Mouse (Mus musculus) left cerebral cortex, adult 9 months (tissue): ENCODE measurements around the gene Ubtd1.

Experiments used
- DNase-seq, 2 experiments: peaks; one replicate each; pipeline ENCODE4 v3.0.0; 2022; ENCODE audit warnings: low spot score in 2 of 2

The Ubtd1 gene

DNA sequence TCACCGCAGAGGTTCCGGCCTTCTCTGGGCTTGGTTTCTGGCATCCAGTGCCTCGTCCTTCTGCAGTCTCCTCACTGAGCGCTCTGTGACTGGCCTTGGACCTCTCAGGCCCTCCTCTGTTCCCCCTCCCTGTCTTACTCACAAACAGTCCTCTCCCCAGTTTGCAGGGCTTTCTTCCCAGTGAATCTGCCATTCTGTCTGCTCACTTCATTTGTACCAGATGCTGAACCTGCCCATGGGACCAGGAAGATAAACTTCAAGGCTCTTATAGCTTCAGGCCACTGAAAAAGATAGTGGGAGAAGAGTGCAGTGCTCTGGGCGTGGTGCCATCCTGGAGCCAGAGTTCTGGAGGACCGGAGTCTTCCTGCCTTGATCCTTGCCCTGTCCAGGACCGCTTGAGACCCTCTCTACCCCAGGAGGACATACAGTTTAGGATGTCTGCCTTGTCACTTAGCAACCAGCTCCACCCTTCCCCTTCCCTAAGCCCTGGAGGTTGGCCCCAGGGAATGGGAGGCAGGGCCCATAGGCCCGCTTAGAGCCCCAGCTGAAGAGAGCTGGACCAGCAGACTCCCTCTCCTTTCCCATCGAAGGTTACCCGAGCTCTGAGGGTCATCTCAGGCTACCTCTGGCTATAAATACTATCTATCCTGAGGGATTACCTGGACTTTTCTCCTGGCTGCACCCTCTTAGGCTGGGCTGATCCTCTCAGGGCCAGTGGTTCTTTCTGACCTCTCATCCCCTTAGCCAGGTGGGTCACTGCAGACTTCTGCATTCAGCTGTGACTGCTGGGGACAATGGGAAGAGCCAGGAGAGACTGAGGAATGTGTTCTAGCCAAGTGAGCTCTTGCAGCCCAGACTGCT lies 40.3 kb downstream of the Ubtd1 start:
- no peak for DNase-seq

DNA sequence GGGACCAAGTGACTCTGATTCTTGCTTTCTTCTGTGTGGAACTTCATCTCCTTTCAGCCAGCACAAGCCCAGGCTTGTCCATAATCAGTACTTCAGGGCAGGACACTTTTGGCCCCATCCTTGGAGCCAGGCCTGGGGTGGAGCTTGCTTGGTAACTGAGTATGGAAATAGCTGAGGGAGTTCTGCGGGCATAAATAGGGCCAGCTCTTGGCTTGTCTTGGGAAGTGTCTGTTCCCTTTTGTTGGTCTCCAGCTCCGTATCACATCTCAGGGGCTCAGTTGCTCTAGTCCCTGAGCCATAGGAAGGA lies 40.9 kb downstream of the Ubtd1 start:
- DNase-seq, result no peak

DNA sequence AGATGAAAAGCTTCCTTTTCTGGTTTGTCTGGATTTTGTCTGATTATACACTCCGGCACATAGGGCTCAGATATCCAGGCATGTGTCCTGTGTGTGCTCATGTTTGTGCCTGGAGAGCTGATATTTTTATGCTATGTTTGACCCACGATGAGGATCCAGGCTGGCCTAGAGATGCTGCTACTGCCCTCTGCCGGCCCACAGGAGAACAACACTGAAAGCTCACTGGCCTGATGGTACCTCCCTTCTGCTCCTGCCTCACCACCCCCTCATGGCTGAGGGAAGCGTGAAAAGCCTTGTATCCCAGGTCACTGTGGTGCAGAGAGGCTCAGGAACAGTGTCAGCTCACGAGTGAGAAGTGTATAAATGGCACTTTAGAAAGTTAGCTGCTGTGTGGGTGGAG lies 44.6 kb downstream of the Ubtd1 start:
- peak; percentile 45 to 89 for DNase-seq

DNA sequence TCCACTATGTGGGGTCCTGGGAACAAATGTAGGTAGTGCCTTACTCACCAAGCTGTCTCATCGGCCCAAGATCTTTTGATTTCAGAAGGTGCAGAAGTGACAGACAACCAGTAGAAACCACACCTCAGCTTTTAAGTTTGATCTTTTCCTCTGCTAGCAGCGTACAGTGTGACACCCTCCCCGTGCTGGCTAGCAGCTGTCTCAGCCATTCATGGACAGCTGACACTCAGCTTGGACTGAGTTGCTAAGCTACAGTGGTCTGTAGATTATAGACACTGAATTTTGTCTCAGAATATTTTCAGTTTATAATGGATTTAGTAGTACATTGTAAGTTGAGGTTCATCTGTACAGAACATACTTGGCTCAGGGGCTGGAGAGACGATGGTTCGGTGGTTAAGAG lies 49.5 kb downstream of the Ubtd1 start:
- no peak for DNase-seq

DNA sequence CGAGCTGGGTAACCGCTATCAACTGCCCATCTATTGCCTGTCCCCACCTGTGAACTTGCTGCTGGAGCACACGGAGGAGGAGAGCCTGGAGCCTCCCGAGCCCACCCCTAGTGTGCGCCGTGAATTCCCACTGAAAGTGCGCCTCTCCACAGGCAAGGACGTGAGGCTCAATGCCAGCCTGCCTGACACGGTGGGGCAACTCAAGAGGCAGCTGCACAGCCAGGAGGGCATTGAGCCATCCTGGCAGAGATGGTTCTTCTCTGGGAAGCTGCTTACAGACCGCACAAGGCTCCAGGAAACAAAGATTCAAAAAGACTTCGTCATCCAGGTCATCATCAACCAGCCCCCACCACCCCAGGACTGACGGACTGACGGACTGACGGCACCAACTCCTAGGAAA lies 52.0 kb downstream of the Ubtd1 start:
- DNase-seq, result no peak

DNA sequence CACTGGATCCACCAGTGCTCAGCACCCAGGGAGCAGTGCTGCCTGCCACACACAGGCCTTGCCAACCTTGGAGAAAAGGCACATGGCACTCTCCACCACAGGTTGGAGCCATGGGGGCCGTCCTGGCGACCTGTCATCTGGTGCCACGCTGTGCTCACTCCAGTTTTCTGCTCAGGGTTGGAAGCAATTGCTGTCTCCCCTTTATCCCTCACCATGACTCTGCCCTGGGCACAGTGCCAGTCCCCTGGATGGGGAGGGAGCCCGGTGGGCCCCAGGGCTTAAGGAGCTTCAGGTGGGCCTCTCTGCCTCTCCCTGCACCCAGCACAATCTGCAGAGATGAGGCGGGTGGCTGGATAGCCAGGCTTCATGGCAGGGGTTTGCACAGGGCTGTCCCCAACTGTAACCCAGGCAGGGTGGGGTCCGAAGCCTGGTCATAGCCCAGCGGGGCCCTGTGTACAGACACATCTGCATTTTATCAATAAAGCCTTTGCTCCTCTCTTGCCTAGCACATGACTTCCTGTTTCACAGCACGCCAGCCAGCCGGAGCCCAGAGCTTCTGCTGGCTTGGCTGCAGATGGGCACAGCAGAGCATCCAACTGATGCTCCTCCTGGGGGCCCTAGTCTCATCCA lies 52.7 kb downstream of the Ubtd1 start:
- DNase-seq, result no peak

DNA sequence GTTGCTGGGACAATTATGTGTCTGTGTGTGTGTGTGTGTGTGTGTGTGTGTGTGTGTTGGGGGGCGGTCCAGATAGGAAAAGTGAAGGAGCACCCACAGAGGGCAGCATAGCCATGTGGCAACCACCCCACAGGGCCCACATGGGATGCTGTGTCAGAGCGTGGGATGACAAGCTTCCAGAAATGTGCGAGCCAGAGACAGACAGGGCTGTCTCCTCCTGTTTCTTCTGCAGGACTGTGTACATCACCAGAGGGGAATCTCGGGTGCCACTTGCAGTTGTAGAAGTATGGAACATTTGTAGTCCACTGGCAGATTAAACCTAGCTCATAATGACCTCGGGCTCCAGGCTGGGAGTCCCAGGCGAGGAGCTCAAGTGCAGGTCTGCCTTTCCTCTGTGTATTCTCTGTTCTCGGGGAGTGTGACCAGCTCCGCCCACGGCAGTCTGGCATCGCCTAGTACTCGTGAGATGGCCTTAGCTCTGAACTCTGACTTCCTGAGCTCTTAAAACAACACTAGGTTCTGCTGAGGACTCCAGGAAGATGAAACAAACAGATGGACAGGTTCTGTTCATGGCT lies 53.4 kb downstream of the Ubtd1 start:
- peak in 1 of 2 experiments; percentile 14 for DNase-seq

DNA sequence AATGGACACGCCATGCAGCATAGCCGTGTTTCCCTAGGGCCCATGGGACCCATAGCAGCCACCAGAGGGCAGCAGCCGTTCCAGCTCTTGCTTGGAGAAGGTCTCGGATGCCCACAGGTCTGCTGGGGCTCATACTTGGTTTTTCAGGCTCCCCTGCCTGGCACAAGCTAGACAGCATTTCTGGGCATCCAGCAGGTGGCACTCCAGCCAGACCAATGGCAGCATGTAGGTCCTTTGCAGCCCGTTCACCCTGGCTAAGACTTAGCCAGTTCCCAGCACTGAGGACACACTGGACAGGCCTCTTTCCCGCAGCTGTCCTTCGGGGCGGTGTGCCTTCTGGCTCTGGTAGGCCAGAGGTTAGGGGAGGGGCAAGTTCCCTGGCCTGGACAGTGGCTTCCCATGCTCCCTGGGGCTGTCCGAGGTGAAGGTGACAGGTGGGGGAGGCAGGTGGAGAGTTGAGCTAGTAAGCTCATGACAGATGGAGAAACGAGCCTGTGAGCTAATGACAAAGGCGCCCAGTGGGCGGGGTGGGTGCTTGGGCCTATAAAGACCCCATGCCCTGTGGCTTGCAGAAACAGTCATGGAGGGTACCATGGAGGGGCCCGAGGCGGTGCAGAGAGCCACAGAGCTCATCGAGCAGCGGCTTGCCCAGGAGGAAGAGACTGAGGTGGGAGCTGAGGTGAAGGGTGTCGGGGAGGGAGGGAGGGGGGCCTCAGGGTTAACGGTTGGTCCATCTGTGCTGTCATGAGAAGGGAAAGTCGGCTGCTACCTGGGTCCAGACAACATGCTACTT lies 54.1 kb downstream of the Ubtd1 start, which contains the start of gene Ankrd2:
Gene Ankrd2, plus strand, starts transcription at position 545 of the 793 bp plus-strand sequence.
- peak; percentile 50 to 86 for DNase-seq

DNA sequence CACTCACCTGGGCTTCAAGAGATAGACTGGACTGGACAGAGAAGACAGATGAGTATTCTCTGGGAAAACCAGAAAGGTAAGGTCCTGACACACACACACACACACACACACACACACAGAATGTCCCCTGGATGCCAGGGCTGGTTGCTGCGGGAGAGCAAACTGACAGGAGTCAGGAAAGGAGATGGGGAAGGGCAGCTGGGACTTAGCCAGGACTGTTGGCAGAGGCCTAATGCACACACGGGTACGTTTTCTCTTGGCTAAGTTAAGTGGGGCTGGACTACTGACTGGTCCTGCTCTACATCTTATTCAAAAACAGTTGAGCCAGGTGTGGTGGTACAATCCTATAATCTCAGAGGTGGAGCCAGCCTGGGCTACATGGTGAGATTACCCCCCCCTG lies 54.8 kb downstream of the Ubtd1 start:
- no peak for DNase-seq

DNA sequence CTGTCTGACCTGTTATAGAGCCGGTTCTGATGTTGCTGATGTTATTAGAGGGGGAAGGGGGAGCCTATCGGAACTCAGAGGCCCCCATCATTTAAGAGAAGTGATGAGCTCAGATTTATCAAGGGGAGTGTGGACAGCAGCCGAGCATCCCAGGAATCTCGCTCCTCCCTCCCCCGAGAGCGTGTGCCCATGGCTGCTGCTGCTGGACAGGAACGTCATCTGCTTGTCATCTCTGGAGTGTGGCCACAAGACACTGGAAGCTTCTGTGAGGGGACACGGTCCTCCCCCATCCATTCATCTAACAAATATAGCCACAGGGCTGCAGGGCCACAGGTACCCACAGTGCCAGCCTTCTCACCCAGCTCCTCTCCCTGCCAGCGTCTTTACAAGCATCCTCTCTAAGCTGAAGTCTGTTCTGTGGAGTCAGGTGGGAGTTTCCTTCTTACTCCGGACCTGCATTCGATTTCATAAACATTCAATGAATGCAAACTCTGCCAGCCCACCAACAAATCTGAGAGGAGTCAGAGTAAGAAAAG lies 55.7 kb downstream of the Ubtd1 start:
- no peak for DNase-seq

DNA sequence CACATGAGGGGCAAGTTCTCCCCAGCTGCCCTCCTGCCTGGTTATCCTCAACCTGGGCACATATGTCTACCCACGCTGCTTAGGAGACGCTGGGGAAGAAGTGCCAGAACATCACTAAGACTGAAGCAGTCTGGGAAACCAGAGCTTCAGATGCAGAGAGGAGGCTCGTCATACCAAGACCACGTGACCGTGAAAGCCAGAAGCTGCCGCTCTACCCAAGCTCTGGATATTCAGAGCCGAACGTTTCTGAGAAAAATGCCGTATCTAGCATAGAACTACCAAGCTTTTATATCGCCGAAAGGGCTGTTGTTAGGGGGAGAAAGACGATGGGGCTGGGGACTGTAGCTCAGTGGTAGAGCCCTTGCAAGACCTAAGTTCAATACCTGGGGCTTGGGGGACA lies 56.7 kb downstream of the Ubtd1 start:
- no peak for DNase-seq

DNA sequence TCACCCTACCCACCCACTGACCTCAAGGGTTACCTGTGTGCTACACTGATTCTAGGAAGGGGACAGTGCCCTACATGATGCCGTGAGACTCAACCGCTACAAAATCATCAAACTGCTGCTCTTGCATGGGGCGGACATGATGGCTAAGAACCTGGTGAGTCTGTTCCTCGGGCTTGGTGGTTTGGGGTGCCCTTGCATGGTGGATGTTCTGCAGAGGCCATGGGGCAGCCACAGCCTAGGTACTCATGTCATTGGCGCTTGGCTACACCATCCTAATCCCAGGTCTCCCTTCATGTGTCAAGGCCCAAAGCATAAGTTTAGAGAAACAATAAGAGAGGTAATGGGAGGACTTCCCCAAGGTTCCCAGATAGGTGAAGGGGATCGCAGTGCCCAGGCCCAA lies 62.4 kb downstream of the Ubtd1 start:
- no peak for DNase-seq

DNA sequence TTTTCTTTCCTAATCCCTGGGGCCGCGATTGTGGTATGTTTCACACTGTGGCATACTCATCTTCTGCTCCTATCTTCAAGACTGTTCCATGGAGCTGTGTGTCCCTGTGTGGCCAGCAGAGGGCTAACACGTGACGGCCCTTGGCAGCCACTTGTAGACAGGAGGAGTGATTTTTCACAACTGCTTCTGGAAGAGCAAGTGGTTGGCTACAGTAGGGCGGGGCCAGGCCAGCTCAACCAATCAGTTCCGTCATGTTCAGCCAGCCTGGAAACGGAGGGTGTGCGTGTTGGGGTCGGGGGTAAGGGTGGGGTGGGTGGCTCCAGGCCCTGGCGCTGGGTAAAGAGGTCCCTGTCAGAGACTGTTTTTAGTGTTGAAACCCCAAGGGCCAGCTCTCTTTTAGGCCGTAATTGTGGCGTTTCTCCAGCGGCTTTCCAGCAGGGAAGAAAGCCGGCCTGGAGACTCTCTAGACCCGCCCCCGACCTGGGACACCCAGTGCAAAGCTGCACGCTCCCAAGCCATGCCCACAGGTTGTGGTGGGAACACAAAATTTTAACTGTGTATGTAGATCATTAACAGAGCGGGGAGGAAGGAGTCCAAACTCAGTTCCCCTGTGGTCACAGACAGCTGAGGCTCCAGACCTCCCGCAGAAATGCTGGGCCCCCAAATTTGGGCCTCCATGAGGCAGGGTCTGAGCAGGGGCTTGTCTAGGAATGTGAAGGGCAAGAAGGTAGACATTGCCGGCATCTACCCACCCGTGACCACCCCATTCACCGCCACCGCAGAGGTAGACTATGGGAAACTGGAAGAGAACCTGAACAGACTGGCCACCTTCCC lies 63.9 kb downstream of the Ubtd1 start, which contains the start of gene Hoga1:
Gene Hoga1, plus strand, starts transcription at position 342 of the 834 bp plus-strand sequence.
- DNase-seq, result peak in 1 of 2 experiments; percentile 50

DNA sequence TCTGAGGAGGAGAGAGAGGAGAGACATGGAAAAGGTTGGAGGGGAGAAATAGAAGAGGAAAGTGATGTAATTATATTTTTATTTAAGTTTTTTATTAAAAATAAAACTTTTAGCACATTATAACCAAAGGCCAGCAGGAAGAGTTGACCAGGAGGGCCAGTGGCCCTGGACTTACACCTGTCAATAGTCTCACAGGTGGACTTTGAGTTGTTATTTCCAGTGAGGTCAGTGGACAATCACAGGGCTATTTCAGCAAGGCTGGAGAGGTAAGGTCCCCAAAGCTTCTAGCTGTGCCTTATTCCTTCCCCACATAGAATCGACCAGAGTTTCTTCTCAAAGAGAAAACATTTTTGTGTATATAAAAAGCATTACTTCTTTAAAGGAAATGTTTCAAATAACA lies 68.7 kb downstream of the Ubtd1 start:
- no peak for DNase-seq

DNA sequence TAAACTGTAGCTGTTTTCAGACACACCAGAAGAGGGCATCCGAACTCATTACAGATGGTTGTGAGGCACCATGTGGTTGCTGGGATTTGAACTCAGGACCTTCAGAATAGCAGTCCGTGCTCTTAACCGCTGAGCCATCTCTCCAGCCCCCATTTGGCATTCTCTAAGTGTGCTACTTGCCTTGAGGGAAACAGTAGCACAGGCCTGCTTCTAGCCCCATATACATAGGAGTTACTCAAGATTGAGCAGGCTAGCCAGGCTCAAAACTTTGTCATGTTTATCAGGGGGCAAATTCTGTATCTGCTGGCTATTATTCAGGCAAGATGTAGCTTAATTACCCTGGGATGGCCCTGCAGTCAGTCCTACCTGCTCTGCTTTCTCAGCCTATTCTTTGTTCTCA lies 69.8 kb downstream of the Ubtd1 start:
- no peak for DNase-seq

DNA sequence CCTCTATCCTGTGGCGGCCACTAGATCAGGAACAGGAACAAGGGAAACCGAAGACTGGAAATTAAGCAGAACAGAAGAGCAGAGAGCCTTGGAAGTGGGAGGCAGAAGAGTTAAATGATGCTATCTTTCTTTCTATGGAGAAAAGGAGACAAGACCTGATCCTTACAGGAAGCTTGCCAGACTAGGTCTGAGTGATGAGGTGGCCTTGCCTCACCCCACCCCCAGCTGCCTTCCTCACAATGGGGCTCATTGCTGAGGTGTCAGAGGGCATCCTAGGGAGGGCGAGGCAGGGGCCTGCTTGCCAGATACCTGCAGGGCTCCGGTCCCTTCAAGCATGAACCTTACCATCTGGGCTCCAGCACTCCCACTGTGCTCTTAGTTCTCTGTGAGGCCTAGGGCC lies 70.4 kb downstream of the Ubtd1 start, which contains the start of gene 4933411K16Rik:
Gene 4933411K16Rik, plus strand, starts transcription at position 301 of the 400 bp plus-strand sequence.
- no peak for DNase-seq

DNA sequence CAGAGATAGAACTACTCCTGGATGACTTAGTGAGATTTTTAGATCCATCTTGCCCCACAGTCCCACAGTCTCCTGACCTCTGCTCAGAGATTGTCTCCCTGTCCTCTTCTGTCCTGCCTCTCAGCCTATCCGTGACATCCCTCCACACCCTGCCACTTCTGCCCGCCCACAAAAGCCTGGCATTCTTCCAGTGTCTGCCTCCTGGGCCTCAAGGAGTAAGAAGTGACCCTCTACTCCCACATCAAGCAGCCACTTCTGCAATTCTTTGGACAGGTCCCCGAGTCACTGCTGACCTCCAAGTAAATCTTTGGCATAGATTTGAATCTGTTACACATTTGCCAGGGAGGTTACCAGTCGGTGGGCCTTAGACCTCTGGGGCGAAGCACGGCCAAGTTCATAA lies 72.7 kb downstream of the Ubtd1 start:
- DNase-seq, result no peak

DNA sequence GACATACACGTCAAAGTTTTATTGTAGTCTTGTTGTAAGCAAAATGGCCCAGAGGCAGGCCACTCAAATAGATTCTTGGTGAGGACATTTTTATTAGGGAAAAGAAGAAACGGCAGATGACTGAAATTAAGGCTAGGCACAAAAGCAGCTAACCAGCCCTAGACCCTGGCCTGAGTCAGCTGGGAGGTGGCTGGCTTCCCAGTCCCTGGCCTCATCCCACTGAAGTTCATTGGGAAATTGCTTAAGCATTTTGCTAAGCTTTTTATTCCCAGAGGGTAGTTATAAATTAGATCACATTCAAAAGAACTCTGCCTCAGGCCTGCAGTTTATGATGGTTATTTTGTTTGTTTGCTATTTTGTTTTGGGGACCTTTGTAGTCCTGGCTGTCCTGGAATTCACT lies 74.3 kb downstream of the Ubtd1 start:
- no peak for DNase-seq

DNA sequence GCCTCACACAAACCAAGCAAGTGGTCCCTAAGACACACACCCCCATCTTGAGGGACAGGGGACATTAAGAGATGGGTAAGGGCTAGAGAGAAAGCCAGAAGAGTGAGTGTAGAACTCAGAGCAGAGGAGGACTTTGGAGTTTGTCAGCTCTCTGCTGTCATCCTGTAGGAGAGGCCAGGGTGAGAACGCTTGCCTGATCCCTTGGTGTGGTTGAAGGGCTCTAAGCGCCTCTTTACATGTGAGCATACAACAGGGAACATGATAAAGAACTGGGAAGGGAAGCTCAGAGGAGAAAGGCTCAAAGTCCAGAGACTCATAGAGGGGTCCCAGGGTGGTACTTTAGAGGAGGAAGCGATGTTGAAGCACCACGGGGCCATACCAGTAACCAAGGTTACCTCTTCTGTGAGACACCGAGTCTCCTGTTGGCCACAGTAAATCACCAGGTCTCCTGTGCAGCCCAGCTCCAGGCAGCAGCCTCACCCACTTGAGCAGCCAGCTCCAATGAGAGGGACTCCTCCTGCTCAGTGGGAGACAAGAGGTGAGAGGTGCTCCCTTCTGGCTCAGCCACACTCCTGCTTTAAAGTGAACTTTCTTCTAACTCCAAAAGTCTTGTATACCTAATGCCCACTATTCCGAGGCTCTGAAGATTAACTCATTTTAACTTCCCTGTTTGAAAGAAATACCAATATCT lies 75.3 kb downstream of the Ubtd1 start:
- DNase-seq, result no peak

DNA sequence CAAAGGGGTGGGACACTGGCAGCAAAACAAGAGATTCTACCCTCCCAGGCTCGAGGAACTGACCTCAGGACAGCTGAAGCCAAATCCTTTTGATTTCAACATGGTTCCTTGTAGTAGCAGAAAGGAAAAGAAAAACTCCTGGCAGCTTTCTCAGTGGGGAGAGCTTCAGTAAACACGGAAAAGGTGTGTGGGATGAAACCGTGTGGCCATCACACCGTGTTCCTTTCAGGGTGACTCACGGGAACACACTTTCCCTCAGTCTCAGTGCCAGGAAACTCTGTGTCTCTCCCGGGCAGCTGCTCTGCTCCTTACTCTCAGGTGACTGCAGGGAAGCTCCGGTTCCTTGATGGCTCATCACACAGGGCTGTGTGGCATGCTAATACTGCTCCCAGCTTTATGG lies 76.9 kb downstream of the Ubtd1 start:
- DNase-seq, result no peak
